Mouse (Mus musculus) erythroblast, embryonic 14.5 days (primary cell): ENCODE results near the gene Pmel. TPM values are rescaled to one million over a fixed set of nuclear protein-coding genes. Genes with fewer than 3 reads are reported as not detected.
A peak's percentile ranks its signal among the peaks of the same experiment; 100 is the strongest.
"Not testable (repeated sequence)": the region's sequence is repeated elsewhere in the genome, so short reads cannot be mapped to it uniquely, and the experiment has no call there.

Source experiments
- H3K27me3 ChIP-seq: 2 replicates; pipeline ENCODE4 v1.6.1; 2012; ENCODE audit warnings: inconsistent platforms; ENCODE audit not compliant: control insufficient read depth
- H3K36me3 ChIP-seq: 2 replicates; pipeline ENCODE4 v1.6.1; 2012; ENCODE audit warnings: mild to moderate bottlenecking, inconsistent platforms; ENCODE audit not compliant: control insufficient read depth
- H3K4me1 ChIP-seq: 2 replicates; pipeline ENCODE4 v1.6.1; 2012; ENCODE audit warnings: inconsistent platforms; ENCODE audit not compliant: control insufficient read depth
- H3K4me3 ChIP-seq: replicated peaks from 2 replicates; pipeline ENCODE3; 2012; ENCODE audit warnings: moderate library complexity, mild to moderate bottlenecking, inconsistent platforms
- H3K9me3 ChIP-seq: 2 replicates; pipeline ENCODE4 v1.6.1; 2012; ENCODE audit warnings: low read length, inconsistent platforms, mixed read lengths; ENCODE audit not compliant: control insufficient read depth
- GATA1 ChIP-seq: IDR thresholded peaks from 2 replicates; pipeline ENCODE4 v1.6.1; 2012; ENCODE audit warnings: low read length, inconsistent platforms, mixed read lengths
- TAL1 ChIP-seq: IDR thresholded peaks from 3 replicates; pipeline ENCODE4 v1.6.1; 2012; ENCODE audit warnings: low read length, inconsistent platforms, mixed read lengths
- polyA plus RNA-seq: library from polyadenylated mRNA; stranded (reverse); fragments of >175 nt; gene quantifications from 2 replicates; pipeline ENCODE4 v1.2.3, GENCODE M21; 2012

Pmel gene
- polyA plus RNA-seq, 1 experiment, result not detected

DNA sequence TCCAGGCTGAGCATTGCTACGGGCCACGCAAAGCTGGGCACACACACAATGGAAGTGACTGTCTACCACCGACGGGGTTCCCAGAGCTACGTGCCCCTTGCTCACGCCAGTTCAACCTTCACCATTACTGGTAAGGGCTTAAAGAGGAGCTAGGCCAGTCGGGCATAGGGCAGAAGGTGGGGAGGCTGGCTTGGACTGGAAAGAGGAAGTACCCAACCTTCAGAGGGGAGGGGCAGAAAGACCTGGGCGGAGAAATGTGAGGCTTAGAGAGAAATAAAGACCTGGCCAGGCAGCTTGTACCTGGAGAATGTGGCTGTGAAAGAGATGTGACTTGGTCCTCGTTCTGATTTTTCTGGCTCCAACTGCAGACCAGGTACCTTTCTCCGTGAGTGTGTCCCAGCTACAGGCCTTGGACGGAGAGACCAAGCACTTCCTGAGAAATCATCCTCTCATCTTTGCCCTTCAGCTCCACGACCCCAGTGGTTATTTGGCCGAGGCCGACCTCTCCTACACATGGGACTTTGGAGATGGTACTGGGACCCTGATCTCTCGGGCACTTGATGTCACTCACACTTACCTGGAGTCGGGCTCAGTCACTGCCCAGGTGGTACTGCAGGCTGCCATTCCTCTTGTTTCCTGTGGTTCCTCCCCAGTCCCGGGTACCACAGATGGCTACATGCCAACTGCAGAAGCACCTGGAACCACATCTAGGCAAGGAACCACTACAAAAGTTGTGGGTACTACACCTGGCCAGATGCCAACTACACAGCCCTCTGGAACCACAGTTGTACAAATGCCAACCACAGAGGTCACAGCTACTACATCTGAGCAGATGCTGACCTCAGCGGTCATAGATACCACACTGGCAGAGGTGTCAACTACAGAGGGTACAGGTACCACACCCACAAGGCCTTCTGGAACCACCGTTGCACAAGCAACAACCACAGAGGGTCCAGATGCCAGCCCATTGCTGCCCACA is 11.9 kb downstream of the Pmel start:
- no peaks in the 10 kb centered on the region for H3K36me3 ChIP-seq
- TF ChIP-seq GATA1, result no peak
- TF ChIP-seq TAL1, result no peak
- peaks cover 10% of the 10 kb centered on the region for H3K27me3 ChIP-seq
- no peaks in the 10 kb centered on the region for H3K4me1 ChIP-seq
- no peaks in the 10 kb centered on the region for H3K9me3 ChIP-seq
- no peak overlapping the region for H3K4me3 ChIP-seq

DNA sequence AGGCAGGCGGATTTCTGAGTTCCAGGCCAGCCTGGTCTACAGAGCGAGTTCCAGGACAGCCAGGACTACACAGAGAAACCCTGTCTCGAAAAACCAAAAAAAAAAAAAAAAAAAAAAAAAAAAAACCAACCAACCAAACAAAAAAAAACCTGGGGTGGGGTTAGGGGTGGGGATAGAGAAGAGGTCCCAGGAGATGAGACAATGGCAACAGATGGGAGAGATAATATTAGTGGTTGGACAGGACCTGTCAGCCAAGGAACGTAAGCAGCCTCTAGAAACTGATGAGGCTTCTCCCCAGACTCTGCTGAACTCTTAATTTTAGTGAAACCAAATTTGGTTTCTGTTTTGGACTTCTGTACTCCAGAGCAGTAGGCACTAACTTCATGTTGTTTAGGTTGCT is 21.5 kb downstream of the Pmel start:
- not testable (repeated sequence) for H3K9me3 ChIP-seq, H3K36me3 ChIP-seq, H3K4me1 ChIP-seq, H3K4me3 ChIP-seq, H3K27me3 ChIP-seq

- H3K27me3 ChIP-seq, result no peaks in the 10 kb centered on the region
- H3K9me3 ChIP-seq, result peaks cover under 1% of the 10 kb centered on the region; the same call in 1 of the 2 replicates
- H3K4me3 ChIP-seq, result no peak overlapping the region
- no peaks in the 10 kb centered on the region for H3K36me3 ChIP-seq
- peaks cover 7% of the 10 kb centered on the region for H3K4me1 ChIP-seq
- TF ChIP-seq GATA1 (no peak), TAL1 (no peak)
Measured at GRCm38 (mm10) chr10:128728059-128728458, 24.1 kb downstream of the Pmel start.

GRCm38 (mm10) chr10:128731002-128731433 is 27.0 kb downstream of the Pmel start:
- no peaks in the 10 kb centered on the region for H3K27me3 ChIP-seq
- H3K36me3 ChIP-seq, result no peaks in the 10 kb centered on the region
- no peak overlapping the region for H3K4me3 ChIP-seq
- peaks cover 3% of the 10 kb centered on the region for H3K4me1 ChIP-seq
- H3K9me3 ChIP-seq, result peaks cover 7% of the 10 kb centered on the region; the same call in 1 of the 2 replicates
- no peak for TF ChIP-seq GATA1
- no peak for TF ChIP-seq TAL1

GRCm38 (mm10) chr10:128731992-128732391 is 28.0 kb downstream of the Pmel start:
- no peak overlapping the region for H3K4me3 ChIP-seq
- peaks cover 7% of the 10 kb centered on the region; the same call in 1 of the 2 replicates for H3K9me3 ChIP-seq
- no peaks in the 10 kb centered on the region for H3K36me3 ChIP-seq
- TF ChIP-seq TAL1, result no peak
- no peak for TF ChIP-seq GATA1
- peaks cover 3% of the 10 kb centered on the region for H3K4me1 ChIP-seq
- no peaks in the 10 kb centered on the region for H3K27me3 ChIP-seq

DNA sequence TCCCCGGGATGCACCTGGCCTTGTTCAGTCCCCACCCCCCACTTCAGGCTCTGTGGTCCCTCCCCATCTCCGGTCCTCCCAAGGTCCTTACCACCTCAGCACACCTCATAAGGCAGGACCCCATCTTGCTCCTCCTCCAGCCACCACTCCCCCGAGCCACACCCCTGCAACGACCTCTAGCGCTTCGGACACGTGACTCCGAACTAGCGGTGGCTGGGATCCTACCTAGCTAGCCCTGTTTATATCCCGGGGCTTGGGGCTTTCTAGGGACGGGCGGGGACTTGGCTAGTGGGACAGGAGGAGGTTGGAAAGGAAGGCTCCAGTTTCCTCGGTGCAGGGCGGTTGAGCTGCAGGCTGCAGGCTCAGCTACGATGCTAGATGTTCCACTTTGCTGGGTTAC is 33.4 kb downstream of the Pmel start:
- Histone ChIP-seq H3K9me3 (peaks cover 7% of the 10 kb centered on the region; the same call in 1 of the 2 replicates), H3K4me3 (no peak overlapping the region), H3K36me3 (no peaks in the 10 kb centered on the region), H3K4me1 (peaks cover 9% of the 10 kb centered on the region), H3K27me3 (peaks cover 17% of the 10 kb centered on the region)
- TF ChIP-seq TAL1, result no peak
- TF ChIP-seq GATA1, result no peak

- H3K27me3 ChIP-seq, result peaks cover 45% of the 10 kb centered on the region
- no peak overlapping the region for H3K4me3 ChIP-seq
- H3K9me3 ChIP-seq, result peaks cover 2% of the 10 kb centered on the region; the same call in 1 of the 2 replicates
- TF ChIP-seq GATA1 (no peak), TAL1 (no peak)
- H3K4me1 ChIP-seq, result peaks cover 23% of the 10 kb centered on the region
- no peaks in the 10 kb centered on the region for H3K36me3 ChIP-seq
Measured at GRCm38 (mm10) chr10:128740296-128740695, 36.3 kb downstream of the Pmel start.

GRCm38 (mm10) chr10:128742616-128743015 is 38.6 kb downstream of the Pmel start:
- peaks cover 60% of the 10 kb centered on the region for H3K27me3 ChIP-seq
- no peak overlapping the region for H3K4me3 ChIP-seq
- peaks cover 28% of the 10 kb centered on the region for H3K4me1 ChIP-seq

GRCm38 (mm10) chr10:128743235-128743634 is 39.2 kb downstream of the Pmel start:
- peaks cover 2% of the 10 kb centered on the region; the same call in 1 of the 2 replicates for H3K9me3 ChIP-seq
- H3K27me3 ChIP-seq, result peaks cover 60% of the 10 kb centered on the region
- TF ChIP-seq GATA1, result no peak
- no peak for TF ChIP-seq TAL1
- H3K36me3 ChIP-seq, result no peaks in the 10 kb centered on the region
- peaks cover 31% of the 10 kb centered on the region for H3K4me1 ChIP-seq
- H3K4me3 ChIP-seq, result peak overlapping the region; percentile 44

More at GRCm38 (mm10) chr10:128742616-128743015, 38.6 kb downstream of the Pmel start:
- TF ChIP-seq TAL1, result no peak
- no peak for TF ChIP-seq GATA1
- no peaks in the 10 kb centered on the region for H3K36me3 ChIP-seq
- peaks cover 2% of the 10 kb centered on the region; the same call in 1 of the 2 replicates for H3K9me3 ChIP-seq
